Mouse (Mus musculus): ENCODE results near the gene Itga7.

Gene Itga7

DNA sequence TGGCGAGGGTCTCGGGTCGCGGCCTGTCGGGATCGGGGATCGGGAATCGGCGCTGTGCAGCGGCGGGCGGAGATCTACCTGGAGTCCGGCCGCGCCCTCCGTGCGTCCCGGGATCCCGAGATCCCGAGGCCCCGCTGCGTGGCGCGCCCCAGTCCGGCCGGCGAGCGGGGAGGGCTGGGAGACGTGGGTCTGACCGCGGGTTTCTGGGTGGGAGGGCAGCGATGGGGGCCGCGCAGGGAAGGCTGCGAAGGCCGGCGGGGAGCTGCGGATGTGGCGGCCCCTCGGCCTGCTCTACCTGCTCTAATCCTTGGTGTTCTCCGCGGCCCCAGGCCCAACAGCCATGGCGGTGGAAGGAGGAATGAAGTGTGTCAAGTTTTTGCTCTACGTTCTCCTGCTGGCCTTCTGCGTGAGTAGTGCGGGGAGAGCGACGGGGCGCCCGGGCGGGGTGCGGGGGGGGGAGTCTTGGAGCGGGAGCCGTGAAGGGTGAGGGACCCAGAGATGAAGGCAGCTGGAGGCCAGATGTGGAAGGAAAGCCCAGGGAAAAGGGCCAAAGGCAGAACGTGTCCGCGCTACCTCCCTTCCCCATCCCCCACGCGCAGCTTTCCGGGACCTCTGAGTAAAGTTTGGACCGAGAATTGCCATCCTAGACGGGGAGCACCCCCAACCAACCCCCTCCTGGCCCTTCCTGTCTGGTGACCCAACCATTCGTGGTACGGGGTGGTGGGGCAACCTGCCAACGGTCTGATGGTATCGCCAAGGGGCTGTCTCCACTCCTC lies 23.4 kb upstream of the Itga7 start:
- no peak for DNase-seq (ENCODE audit: extremely low spot score, low read depth, low spot score)

DNA sequence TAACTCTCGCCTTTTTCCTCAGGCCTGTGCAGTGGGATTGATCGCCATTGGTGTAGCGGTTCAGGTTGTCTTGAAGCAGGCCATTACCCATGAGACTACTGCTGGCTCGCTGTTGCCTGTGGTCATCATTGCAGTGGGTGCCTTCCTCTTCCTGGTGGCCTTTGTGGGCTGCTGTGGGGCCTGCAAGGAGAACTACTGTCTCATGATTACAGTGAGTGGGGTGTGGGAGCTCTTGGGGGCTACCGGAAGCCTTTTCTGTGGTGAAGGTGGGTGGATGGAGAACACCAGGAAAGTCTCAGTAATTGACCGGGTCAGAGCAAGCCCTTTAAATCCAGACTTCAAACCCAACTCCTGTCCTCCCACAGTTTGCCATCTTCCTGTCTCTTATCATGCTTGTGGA lies 22.2 kb upstream of the Itga7 start:
- no peak for DNase-seq (ENCODE audit: extremely low spot score, low read depth, low spot score)

DNA sequence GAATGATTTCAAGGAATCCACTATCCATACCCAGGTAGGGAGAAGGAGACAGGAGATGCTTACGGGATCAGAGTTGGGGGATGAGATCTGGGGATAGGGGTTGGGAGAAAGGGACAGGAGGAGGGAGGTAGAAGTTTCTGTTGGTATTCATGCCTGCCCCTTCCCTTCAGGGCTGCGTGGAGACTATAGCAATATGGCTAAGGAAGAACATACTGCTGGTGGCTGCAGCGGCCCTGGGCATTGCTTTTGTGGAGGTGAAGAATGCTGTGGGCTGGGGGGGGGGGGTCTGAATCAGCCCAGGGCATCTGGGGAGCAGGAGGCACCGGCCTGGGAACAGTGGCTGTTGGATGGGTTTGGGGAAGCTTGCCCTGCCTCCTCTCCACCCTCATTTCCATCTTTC lies 21.4 kb upstream of the Itga7 start:
- no peak for DNase-seq (ENCODE audit: extremely low spot score, low read depth, low spot score)

DNA sequence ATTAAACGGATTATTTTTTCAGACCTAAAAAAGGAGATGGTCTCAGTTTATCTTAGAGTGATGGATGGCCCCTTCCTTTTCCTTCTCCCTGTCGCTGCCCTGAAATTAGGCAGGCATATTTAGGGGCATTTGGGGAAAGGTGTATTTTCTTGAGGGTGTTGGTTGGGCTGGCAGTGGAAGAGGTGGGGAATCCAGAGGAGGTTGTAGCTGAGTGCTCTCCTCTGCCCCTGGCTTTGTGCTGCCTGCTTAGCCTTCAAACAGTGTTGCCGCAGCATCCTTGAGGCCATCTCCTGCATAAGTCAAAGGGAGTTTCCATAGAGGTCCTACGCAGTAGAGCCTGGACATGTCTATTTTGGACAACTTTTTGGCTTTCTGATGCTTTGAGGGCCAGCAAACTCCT lies 20.8 kb upstream of the Itga7 start:
- no peak for DNase-seq (ENCODE audit: extremely low spot score, low read depth, low spot score)

DNA sequence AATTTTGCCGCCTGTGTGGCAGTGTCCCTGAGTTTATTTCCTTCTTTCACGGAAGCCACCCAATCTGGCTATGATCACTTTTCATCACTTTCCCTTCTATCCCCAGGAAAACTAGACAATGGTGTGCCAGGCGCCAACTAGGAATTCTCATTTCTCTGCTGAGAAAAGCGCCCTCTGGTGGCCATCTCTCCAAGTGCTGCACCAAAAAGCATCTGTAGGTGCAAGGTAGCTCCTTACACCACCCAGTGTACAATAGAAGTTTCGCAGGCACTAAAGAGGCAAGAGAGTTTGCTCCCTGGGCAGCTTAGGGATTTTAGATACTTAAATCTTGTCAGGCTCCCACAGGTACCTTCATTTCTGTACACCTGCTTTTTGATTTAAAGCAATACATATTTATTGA lies 20.4 kb upstream of the Itga7 start:
- DNase-seq (ENCODE audit: extremely low spot score, low read depth, low spot score): peak; percentile 91

DNA sequence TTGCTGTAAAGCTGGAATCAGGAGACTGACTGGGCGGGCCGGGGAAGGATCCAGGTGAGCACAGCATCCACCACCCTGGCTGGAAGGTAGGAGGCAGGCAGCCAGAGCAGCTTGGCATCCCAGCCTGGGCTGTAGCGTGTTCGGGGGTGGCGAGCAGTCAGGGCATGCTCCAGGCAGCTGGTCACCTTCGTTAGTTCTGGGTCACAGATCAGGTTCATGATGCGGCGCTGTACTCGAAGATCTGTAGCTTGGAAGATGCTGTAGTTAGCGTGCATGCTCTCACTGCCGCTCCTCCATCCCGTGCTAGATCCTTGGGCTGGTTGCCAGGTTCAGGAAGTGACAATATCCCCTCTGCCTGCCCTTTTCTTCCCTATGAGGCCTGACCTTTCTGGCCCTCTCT lies 19.9 kb upstream of the Itga7 start:
- DNase-seq (ENCODE audit: extremely low spot score, low read depth, low spot score): no peak

DNA sequence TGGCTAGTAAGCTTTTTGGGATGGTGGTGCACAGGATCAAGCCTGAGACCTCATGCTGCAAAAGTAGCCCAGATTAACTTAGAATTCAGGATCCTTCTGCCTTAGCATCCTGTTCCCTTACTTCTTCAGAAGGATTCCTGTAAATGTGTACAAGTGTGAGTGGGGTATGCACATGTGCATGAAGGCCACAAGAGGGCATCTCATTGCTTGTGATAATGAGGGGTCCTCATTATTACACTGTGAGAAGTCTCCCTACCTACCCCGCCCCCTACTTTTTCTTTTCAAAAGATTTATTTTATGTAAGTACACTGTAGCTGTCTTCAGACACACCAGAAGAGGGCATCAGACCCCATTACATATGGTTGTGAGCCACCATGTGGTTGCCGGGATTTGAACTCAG lies 18.1 kb upstream of the Itga7 start:
- no peak for DNase-seq (ENCODE audit: extremely low spot score, low read depth, low spot score)

DNA sequence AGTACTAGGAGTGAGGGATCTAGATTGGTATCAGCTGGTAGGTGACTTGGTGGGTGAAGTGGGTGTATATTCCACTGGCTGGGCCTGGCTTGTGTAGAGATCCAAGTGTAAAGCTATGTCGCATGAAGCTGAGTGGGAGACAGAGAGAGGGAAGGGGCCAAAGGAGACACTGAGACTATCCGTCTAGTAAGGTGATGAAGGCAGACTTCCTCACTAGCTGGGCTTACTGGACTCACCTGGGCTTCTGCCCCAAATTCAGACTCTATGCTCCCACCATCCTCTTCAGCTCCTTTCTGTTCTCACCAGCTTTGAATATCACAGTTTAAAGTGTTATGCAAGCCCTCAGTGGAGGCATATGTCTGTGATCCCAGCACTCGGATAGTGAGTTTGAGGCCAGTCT lies 17.0 kb upstream of the Itga7 start:
- DNase-seq (ENCODE audit: extremely low spot score, low read depth, low spot score): no peak

DNA sequence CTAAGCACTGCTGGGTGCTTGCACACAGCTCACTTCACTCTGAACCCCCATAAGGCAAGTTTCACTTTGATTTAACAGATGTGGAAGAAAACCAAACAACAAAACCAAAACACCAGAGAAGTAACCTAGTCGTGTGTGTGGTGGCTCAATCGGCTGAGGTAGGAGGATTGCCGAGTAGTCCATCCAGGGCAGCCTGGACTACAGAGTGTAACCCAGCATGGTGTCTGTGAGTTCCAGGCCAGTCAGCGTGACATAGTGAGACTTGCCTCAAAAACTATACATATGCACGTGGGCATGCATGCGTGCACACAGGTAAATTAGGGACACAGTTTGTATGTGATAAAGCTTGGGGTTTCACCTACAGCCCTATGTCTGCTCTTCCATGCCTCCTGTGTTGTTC lies 16.2 kb upstream of the Itga7 start:
- DNase-seq (ENCODE audit: extremely low spot score, low read depth, low spot score): no peak

DNA sequence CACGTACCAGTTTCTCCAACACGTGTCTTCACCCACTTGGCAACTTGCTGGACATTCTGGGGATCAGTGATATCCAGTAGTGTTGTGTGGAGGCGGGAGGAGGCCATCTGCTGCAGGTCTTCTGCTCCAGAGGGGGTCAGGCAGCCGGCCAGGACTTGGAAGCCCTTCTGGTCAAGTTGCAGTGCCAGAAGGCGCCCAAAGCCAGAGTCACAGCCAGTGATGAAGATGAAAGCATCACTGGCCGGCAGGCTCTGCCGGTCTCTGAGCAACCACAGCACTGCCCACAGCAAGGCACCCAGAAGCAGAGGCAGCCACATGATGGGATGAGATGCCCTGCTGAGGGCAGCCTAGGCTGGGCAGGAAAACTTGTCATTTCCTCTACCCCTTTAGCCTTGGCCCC lies 15.4 kb upstream of the Itga7 start:
- DNase-seq (ENCODE audit: extremely low spot score, low read depth, low spot score): no peak

DNA sequence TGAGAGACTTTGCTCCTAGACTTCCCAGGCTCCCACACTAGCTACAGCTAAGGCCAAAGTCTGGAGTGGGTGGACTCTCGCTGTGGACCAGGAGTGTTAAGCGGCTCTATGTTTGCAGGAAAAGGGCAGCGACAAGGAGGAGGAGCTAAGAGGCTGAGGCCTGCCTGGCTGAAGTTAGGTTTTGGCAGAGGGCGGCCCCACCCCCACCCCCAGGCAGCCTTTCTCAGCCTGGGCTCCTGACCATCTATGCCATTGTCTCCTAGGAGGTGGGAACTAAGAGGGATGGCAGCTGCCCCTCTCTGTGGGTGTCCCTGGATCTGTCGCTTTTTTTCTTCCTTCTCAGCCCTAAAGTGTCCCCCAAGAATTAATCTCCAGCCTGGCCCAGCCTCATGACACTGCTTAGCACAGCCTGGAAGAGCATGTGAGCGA lies 14.4 kb upstream of the Itga7 start:
- no peak for DNase-seq (ENCODE audit: extremely low spot score, low read depth, low spot score)

DNA sequence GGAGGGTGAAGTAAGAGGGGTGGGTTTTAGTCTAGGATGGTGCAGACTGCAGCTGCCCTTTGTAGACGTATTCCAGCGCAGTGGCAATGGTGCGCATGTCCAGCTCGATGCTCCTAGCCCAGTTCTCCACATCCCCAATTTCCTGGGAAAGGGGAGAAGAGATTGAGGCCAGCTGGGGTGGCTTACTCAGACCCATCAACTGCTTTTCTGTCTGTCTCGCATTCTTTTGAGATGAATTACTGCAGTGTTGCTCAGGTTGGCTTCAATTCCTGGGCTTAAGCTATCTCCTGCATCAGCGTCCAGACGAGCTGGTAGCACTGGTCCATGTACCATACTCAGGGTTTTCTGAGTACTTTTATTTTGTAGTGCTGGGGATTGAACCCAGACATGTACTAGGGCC lies 13.7 kb upstream of the Itga7 start:
- no peak for DNase-seq (ENCODE audit: extremely low spot score, low read depth, low spot score)

DNA sequence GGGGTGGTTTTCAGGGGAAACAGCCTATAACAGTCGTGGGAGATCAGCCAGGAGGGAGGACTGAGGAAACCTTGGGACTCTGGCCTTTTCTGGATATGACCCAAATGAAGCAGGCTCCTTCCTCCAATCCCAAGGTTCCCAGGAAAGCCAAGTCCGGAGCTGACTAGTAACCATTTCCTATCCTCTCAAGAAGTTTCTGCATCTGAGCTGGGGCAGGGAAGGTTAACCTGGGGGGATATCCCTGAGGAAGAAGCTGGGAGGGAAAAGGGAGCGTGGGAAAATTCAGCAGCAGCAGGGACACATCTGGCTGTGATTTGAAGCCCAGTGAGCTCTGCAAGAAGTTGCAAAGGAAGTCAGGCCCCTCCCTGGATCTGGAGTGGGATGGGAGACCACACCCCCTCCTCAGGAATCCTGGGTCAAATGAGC lies 12.9 kb upstream of the Itga7 start:
- no peak for DNase-seq (ENCODE audit: extremely low spot score, low read depth, low spot score)

DNA sequence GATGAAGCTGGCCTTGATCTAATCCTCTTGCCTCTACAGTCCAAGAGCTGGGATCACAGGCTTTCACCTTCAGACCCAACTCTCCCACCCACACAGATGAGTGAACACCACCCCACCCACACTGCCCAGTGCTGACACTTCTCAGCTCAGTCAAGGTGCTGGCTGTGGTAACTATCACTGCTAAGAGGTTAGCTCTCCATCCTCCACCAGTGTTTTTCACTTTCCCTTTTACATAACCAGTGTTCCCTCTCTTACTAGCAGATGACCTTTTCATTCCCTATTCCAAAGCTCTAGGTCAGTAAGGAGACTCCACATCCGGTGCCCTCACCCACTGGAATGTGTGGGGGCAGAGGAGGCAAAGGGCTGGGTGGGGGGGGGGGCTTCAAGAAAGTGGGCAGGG lies 12.4 kb upstream of the Itga7 start:
- no peak for DNase-seq (ENCODE audit: extremely low spot score, low read depth, low spot score)

DNA sequence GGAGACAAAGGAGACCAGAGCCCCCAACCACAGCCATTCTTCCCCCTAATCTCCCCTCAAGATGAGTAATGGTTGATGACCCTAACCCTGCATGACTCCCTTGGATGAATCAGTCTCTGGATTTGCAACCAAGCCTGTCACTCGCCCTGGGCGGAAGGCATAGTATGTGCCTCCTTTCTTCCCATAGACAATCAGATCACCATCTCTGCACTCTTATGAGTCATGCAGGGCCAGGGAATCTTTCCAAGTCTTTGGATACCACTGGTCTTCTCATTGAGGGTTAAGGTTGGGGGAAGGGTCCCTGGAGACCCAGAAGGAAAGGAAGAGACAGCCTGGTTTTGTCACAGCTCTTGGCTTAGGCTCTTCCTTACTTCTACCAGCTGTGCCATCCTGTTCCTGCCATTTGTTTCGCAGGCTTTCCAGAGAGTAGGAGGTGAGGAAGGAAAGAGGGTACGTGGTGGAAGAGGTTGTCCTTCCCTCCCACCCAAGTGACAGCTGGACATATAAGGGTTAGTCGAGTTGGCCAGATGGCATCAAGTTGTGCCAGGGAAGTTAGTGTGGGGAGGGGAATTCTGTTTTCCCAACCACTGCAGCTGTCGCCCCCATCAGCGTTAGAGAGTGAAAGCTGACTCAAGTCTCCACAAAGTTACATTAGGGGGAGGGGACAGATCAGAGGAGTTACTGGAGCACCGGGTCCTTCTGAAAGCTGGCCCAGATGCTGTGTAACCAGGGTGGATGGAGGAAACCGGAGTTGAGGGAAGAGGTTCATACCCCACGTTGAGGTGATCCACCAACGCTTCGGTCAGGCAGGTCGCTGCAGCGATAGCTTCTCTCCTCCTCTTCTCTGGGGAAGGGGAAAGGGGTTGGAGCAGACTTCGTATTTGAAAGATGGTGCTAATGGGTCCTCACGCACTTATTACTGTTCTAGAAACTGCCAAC lies 11.5 kb upstream of the Itga7 start:
- DNase-seq (ENCODE audit: extremely low spot score, low read depth, low spot score): no peak

DNA sequence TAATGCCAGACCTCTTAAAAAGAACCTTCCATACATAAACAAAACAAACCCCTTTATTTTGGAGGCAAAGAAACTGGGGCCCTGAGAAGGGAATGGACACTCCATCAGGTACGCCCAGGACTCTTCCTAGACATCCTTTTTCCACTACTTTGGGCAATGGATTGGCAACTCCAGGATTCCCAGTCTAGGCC lies 10.9 kb upstream of the Itga7 start, which contains the start of gene Rdh5:
Gene Rdh5 (minus strand): TSS at position 67 of the 191 bp plus-strand sequence.
- no peak for DNase-seq (ENCODE audit: extremely low spot score, low read depth, low spot score)

DNA sequence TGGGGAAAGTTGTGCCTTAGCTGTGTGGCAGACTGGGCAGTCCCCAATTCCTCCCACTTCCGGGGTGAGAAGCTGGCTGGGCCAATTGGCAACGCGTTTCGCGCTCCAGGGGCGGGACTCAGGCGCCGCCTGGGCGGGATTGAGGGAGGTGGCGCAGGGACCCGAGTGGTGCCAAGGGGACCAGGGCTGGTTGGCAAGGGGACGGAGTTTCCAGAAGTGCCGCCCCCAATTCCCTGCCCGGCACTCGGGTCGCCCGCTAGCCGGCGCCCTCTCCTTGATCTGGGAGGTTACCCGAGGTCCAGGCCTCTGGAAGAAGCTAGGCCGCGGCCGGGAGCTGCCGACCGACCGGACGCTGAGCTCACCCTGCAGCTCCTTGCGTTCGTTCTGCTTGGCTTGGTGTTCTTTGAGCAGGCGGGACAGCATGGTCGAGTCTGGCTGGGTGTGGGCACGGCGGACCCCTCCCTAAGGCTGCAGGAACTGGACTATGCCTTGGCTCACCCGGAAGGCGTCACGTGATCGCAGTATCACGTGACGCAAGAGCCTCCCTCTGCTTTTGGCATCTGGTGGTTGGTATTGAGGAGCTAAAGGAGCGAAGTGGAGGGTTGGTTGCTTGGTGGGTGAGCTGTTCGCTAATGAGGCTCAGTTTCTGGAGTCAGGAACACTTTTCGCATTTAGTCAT lies 10.5 kb upstream of the Itga7 start:
- DNase-seq (ENCODE audit: extremely low spot score, low read depth, low spot score): peak; percentile 99

DNA sequence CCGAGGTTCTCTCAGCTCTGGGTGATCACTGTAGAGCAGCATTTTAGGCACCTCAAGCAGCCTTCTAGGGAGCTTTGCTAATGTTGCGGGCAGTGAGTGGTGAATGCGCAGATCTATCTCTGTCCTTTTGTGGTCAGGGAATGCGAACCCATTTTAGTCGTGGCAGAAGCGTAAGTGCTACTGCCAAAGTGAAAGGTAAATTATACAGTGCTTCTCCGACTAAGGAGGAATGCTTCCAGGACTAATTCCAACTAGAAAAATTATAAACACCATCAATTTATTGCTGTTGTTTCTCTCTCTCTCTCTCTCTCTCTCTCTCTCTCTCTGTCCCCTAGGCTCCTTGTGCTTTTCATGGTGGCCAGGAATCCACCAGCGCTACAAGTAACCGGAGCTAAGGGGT lies 9.7 kb upstream of the Itga7 start, which contains the start of gene Bloc1s1:
Gene Bloc1s1 (minus strand): TSS at position 101 of the 400 bp plus-strand sequence.
- no peak for DNase-seq (ENCODE audit: extremely low spot score, low read depth, low spot score)

DNA sequence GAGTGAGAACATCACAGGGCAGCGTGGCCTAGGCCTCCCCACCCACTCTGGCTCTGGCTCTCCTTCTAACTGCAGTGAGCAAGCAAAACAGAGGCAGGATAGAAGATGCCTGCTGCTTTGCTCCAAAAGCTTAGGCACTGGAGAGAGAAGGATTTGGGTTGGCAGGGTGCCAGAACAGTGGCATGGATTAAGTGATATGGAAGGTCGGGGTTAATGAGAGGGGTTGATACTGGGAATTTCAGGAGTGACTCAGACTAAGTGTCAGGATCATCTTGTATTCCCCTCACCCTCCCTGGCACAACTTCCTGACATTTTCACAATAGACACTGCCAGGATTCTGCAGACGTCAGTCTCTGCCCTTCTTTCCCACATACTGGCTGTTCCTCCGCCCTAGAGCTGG lies 5.3 kb upstream of the Itga7 start:
- DNase-seq (ENCODE audit: extremely low spot score, low read depth, low spot score): no peak

DNA sequence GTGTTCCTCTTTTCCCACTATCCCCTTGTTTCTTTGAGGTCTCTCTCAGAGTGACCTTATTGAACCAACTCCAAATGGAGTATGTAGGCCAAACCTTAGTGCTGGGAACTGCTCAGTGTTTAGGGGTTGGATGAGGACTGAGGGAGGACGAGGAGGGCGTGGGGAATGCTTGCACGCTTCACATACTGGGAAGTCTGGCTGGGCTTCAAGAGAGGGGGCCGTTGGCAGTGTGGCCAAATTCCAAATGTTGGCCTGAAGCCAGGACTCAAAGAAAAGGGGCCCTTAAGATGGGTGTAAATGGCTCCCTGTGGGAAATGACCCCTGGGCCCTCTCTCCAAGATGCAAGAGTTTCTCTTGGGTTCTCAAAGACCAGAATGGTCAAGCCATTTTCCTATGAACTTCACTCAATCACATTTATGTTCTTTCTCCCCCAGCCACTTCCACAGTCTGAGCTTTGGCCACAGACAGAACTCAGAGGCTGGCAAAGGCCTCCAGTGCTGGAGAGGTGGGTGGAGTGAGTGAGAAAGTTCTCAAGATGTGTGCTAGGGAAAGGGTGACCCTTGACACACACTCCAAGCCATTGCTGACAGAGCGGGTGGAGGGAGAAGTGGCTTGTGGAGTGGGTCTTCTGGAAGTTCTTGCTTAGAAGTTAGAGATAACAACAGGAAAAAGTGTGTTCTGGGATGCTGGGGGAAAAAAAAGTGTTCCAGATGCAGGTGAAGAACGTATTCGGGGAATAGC lies 3.8 kb upstream of the Itga7 start:
- no peak for DNase-seq (ENCODE audit: extremely low spot score, low read depth, low spot score)

DNA sequence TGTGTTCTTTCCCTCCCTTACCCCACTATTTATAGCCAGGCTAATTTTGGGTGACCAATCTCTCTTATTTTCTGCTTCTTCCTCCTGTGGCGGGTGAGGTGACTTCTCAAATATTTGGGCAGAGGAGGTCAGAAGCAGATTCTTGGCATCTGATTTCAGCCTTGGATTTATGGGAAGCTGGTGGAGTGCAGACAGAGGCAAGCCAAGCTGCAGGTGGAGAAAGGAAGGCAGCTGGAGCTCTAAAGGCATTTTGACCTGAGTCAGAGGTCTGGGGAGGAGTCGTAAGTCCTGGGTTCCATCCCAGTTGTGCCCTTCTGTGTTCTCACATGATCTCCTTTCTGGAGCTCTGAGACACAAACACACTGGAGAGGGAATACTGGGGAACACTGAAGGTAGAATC lies 2.2 kb upstream of the Itga7 start:
- no peak for DNase-seq (ENCODE audit: extremely low spot score, low read depth, low spot score)
